8 mouse cellular contexts compared by ENCODE assay signal in the genomic region with DNA sequence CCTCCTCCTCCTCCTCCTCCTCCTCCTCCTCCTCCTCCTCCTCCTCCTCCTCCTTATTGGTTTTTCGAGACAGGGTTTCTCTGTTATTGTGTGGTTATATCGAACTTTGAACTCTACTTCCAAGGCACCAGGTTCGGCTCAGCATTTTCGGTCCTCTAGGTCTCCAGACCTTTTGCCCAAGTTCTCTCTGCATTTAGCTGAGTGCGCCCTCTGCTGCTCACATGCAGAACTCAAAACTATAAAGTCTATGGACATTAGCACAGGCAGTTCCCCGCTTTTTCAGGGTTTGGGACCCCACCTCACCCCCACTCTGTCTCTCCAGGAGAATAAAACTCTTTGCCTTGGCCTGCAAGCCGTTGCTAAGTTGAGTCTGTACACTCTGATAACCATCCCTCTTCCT. TPM values are rescaled to one million over a fixed set of nuclear protein-coding genes. Genes with fewer than 3 reads are reported as not detected.
DNase-seq lines count a peak whose midpoint lies in the region; ATAC-seq and TF ChIP-seq lines count a peak whose summit lies in the region.
"Had no signal": no experiment of that assay in that cellular context is flagged by ENCODE, and none has a peak within 500 bp of the region (broad histone marks: within the 10 kb centered on the region; RNA-seq: fewer than 3 reads in every experiment).

No protein-coding gene starts in this region.

- no peak overlapping the region for H3K27ac ChIP-seq in midbrain, embryonic 14.5 days (replicated peaks; ENCODE audit: low read depth, low read length)
- H3K27ac ChIP-seq in midbrain, embryonic 15.5 days, result no peak overlapping the region
- H3K27ac ChIP-seq in liver, embryonic 14.5 days, result no peak overlapping the region
- H3K27ac ChIP-seq: hindbrain, embryonic 15.5 days had no signal

- peak; percentile 85 for DNase-seq in midbrain, embryonic 14.5 days
- peak; percentile 64 to 72 for DNase-seq in cerebellum, postnatal 4 days (ENCODE audit: low spot score in 2 of 2)
- DNase-seq in induced T-regulatory cell, adult 2 months (ENCODE audit: low read depth), result peak; percentile 74
- DNase-seq in liver, embryonic 14.5 days (ENCODE audit: low read depth in 3 of 3, low spot score in 3 of 3), result no peak
- DNase-seq in spleen, adult 18-20 months, result peak; percentile 24 to 70

- no peak for ATAC-seq in midbrain, embryonic 14.5 days (ENCODE audit: low FRiP score, low TSS enrichment)
- ATAC-seq in midbrain, embryonic 15.5 days (replicated peaks), result no peak
- ATAC-seq in activated CD4-positive, CD25-positive, alpha-beta regulatory T cell, adult 4 months, result peak; percentile 49
- ATAC-seq in liver, embryonic 14.5 days (ENCODE audit: insufficient read depth), result no peak

- no peaks in the 10 kb centered on the region; the same call in 1 of the 2 replicates for H3K27me3 ChIP-seq in midbrain, embryonic 14.5 days (ENCODE audit: control insufficient read depth, insufficient read depth, low read length)
- no peaks in the 10 kb centered on the region; the same call in 1 of the 2 replicates for H3K27me3 ChIP-seq in midbrain, embryonic 15.5 days (replicated peaks)
- H3K27me3 ChIP-seq in liver, embryonic 14.5 days (ENCODE audit: control insufficient read depth, insufficient read depth, low read length), result no peaks in the 10 kb centered on the region
- H3K27me3 ChIP-seq: hindbrain, embryonic 15.5 days had no signal

- H3K9ac ChIP-seq in midbrain, embryonic 14.5 days (replicated peaks; ENCODE audit: low read length), result no peak overlapping the region
- H3K9ac ChIP-seq in midbrain, embryonic 15.5 days, result no peak overlapping the region
- no peak overlapping the region for H3K9ac ChIP-seq in liver, embryonic 14.5 days (replicated peaks)
- H3K9ac ChIP-seq: hindbrain, embryonic 15.5 days had no signal

- TF ChIP-seq EP300 in liver, embryonic 14.5 days (IDR thresholded peaks at IDR 0.05; ENCODE audit: low read depth), result no peak

- TF ChIP-seq CTCF in liver, embryonic 14.5 days (IDR thresholded peaks at IDR 0.05; ENCODE audit: low read depth), result peak; percentile 76

- no peaks in the 10 kb centered on the region for H3K36me3 ChIP-seq in midbrain, embryonic 14.5 days (ENCODE audit: control insufficient read depth, insufficient read depth, low read length)
- no peaks in the 10 kb centered on the region for H3K36me3 ChIP-seq in midbrain, embryonic 15.5 days (replicated peaks)
- no peaks in the 10 kb centered on the region for H3K36me3 ChIP-seq in liver, embryonic 14.5 days (replicated peaks; ENCODE audit: control insufficient read depth, insufficient read depth, low read depth)
- H3K36me3 ChIP-seq: hindbrain, embryonic 15.5 days had no signal

- no peak overlapping the region for H3K4me2 ChIP-seq in midbrain, embryonic 14.5 days (ENCODE audit: low read length)
- H3K4me2 ChIP-seq in midbrain, embryonic 15.5 days, result no peak overlapping the region
- H3K4me2 ChIP-seq in liver, embryonic 14.5 days (ENCODE audit: low read depth), result no peak overlapping the region
- H3K4me2 ChIP-seq: hindbrain, embryonic 15.5 days had no signal

- H3K4me3 ChIP-seq in midbrain, embryonic 14.5 days (replicated peaks; ENCODE audit: low read depth, low read length), result no peak overlapping the region
- no peak overlapping the region for H3K4me3 ChIP-seq in midbrain, embryonic 15.5 days
- H3K4me3 ChIP-seq in liver, embryonic 14.5 days (ENCODE audit: insufficient read depth in 1 of 2, low read depth in 2 of 2, low read length in 2 of 2), result no peak overlapping the region
- H3K4me3 ChIP-seq: hindbrain, embryonic 15.5 days had no signal

- 29% methylated on average over 7 of the region's 7 CpGs for WGBS in midbrain, embryonic 14.5 days
- 25% methylated on average over 6 of the region's 7 CpGs for WGBS in midbrain, embryonic 15.5 days
- WGBS in liver, embryonic 14.5 days (ENCODE audit: insufficient replicate concordance), result 11% methylated on average over 6 of the region's 7 CpGs

- no peaks in the 10 kb centered on the region for H3K4me1 ChIP-seq in midbrain, embryonic 14.5 days (ENCODE audit: control insufficient read depth, insufficient read depth, low read length)
- H3K4me1 ChIP-seq in midbrain, embryonic 15.5 days, result no peaks in the 10 kb centered on the region
- H3K4me1 ChIP-seq in liver, embryonic 14.5 days (replicated peaks; ENCODE audit: control insufficient read depth in 2 of 2, insufficient read depth in 2 of 2, low read length in 1 of 2), result peaks cover 0 to 5% of the 10 kb centered on the region in 2 experiments; a peak in 3 of 4 replicates
- H3K4me1 ChIP-seq: hindbrain, embryonic 15.5 days had no signal

- no peaks in the 10 kb centered on the region for H3K9me3 ChIP-seq in midbrain, embryonic 14.5 days (ENCODE audit: control insufficient read depth, low read length)
- no peaks in the 10 kb centered on the region for H3K9me3 ChIP-seq in midbrain, embryonic 15.5 days
- no peaks in the 10 kb centered on the region; the same call in 1 of the 2 replicates for H3K9me3 ChIP-seq in liver, embryonic 14.5 days (ENCODE audit: control insufficient read depth, low read length)
- H3K9me3 ChIP-seq: hindbrain, embryonic 15.5 days had no signal

RNA-seq across cellular contexts. Expression of a gene that starts 17.4 kb away (rescaled TPM):
- 15.0 and 15.7 TPM in 2 replicates for polyA plus RNA-seq in midbrain, embryonic 14.5 days (2014; fragmentation: Nextera tagmentation; extraction: Ambion mirVana)
- 22.1 and 23.4 TPM in 2 replicates for polyA plus RNA-seq in midbrain, embryonic 15.5 days (2015; fragmentation: Nextera tagmentation; extraction: Ambion mirVana)
- under 1 TPM; 0.15 to 0.29 TPM for polyA plus RNA-seq in activated CD4-positive, CD25-positive, alpha-beta regulatory T cell, adult 4 months (2017; shearing (Covaris generic))
- polyA plus RNA-seq in liver, embryonic 14.5 days (2012; rRNA removed), result 0.29 and 0.40 TPM in 2 replicates
- 0.33 and 0.61 TPM in 2 replicates for polyA plus RNA-seq in liver, embryonic 14.5 days (2014; fragmentation: Nextera tagmentation; extraction: Ambion mirVana)

RNA-seq across cellular contexts. Expression of a gene that starts 31.9 kb away (rescaled TPM):
- polyA plus RNA-seq in midbrain, embryonic 14.5 days (2014; fragmentation: Nextera tagmentation; extraction: Ambion mirVana), result not detected in 2 replicates
- polyA plus RNA-seq in midbrain, embryonic 15.5 days (2015; fragmentation: Nextera tagmentation; extraction: Ambion mirVana), result not detected in 2 replicates
- not detected for polyA plus RNA-seq in activated CD4-positive, CD25-positive, alpha-beta regulatory T cell, adult 4 months (2017; shearing (Covaris generic))
- not detected in 2 replicates for polyA plus RNA-seq in liver, embryonic 14.5 days (2012; rRNA removed)
- polyA plus RNA-seq in liver, embryonic 14.5 days (2014; fragmentation: Nextera tagmentation; extraction: Ambion mirVana), result not detected in 2 replicates
- polyA plus RNA-seq: hindbrain, embryonic 15.5 days had no signal

RNA-seq across cellular contexts. Expression of a gene that starts 40.0 kb away (rescaled TPM):
- polyA plus RNA-seq in midbrain, embryonic 14.5 days (2014; fragmentation: Nextera tagmentation; extraction: Ambion mirVana), result 54.0 and 55.9 TPM in 2 replicates
- polyA plus RNA-seq in midbrain, embryonic 15.5 days (2015; fragmentation: Nextera tagmentation; extraction: Ambion mirVana), result 67.6 and 73.2 TPM in 2 replicates
- 10 to 100 TPM; 21.2 to 27.0 TPM for polyA plus RNA-seq in activated CD4-positive, CD25-positive, alpha-beta regulatory T cell, adult 4 months (2017; shearing (Covaris generic))
- 14.8 and 16.9 TPM in 2 replicates for polyA plus RNA-seq in liver, embryonic 14.5 days (2012; rRNA removed)
- 16.9 and 17.7 TPM in 2 replicates for polyA plus RNA-seq in liver, embryonic 14.5 days (2014; fragmentation: Nextera tagmentation; extraction: Ambion mirVana)

RNA-seq across cellular contexts. Expression of a gene that starts 58.6 kb away (rescaled TPM):
- 15.6 and 24.0 TPM in 2 replicates for polyA plus RNA-seq in midbrain, embryonic 14.5 days (2014; fragmentation: Nextera tagmentation; extraction: Ambion mirVana)
- polyA plus RNA-seq in midbrain, embryonic 15.5 days (2015; fragmentation: Nextera tagmentation; extraction: Ambion mirVana), result 26.0 and 29.5 TPM in 2 replicates
- 1 to 10 TPM; 1.5 to 1.8 TPM for polyA plus RNA-seq in activated CD4-positive, CD25-positive, alpha-beta regulatory T cell, adult 4 months (2017; shearing (Covaris generic))
- polyA plus RNA-seq in liver, embryonic 14.5 days (2012; rRNA removed), result 0.69 and 0.77 TPM in 2 replicates
- 0.49 and 1.2 TPM in 2 replicates for polyA plus RNA-seq in liver, embryonic 14.5 days (2014; fragmentation: Nextera tagmentation; extraction: Ambion mirVana)

RNA-seq across cellular contexts. Expression of a gene that starts 59.5 kb away (rescaled TPM):
- polyA plus RNA-seq in midbrain, embryonic 14.5 days (2014; fragmentation: Nextera tagmentation; extraction: Ambion mirVana), result 589 and 591 TPM in 2 replicates
- polyA plus RNA-seq in midbrain, embryonic 15.5 days (2015; fragmentation: Nextera tagmentation; extraction: Ambion mirVana), result 586 and 601 TPM in 2 replicates
- polyA plus RNA-seq in activated CD4-positive, CD25-positive, alpha-beta regulatory T cell, adult 4 months (2017; shearing (Covaris generic)), result 100 to 1,000 TPM; 290 to 307 TPM
- polyA plus RNA-seq in liver, embryonic 14.5 days (2012; rRNA removed), result 102 and 162 TPM in 2 replicates
- 285 and 290 TPM in 2 replicates for polyA plus RNA-seq in liver, embryonic 14.5 days (2014; fragmentation: Nextera tagmentation; extraction: Ambion mirVana)

Comparison
In these comparisons a context has a peak if more than half of its experiments do, and no peak if none do; other contexts are left out.
1. DNase-seq: peak in midbrain, embryonic 14.5 days (single experiment), cerebellum, postnatal 4 days (2 of 2), induced T-regulatory cell, adult 2 months (single experiment) and spleen, adult 18-20 months (2 of 2); none in liver, embryonic 14.5 days (0 of 3).